Mouse (Mus musculus): ENCODE data around the gene Rala. TPM values are rescaled to one million over a fixed set of nuclear protein-coding genes. Genes with fewer than 3 reads are reported as not detected.
A peak's percentile ranks its signal among the peaks of the same experiment; 100 is the strongest.

Gene Rala
- polyA plus RNA-seq, 1 experiment from 2014 or later, result 83.7 TPM

GRCm38 (mm10) chr13:17857046-17857445, 87.0 kb downstream of the Rala start:
- H3K9ac ChIP-seq (ENCODE audit: low read length), result no peak overlapping the region
- H3K27me3 ChIP-seq (replicated peaks; ENCODE audit: control insufficient read depth, insufficient read depth, low read length), result no peaks in the 10 kb centered on the region
- no peak overlapping the region for H3K27ac ChIP-seq (ENCODE audit: low read depth)
- no peak overlapping the region for H3K4me2 ChIP-seq (ENCODE audit: low read length)
- no peak for DNase-seq (ENCODE audit: low spot score)
- H3K4me3 ChIP-seq (ENCODE audit: low read depth, low read length), result no peak overlapping the region
- 0 out of 2 replicates have a peak, but pooled peaks cover 2% of the 10 kb centered on the region for H3K9me3 ChIP-seq (ENCODE audit: control insufficient read depth, low read length)
- WGBS, result 71% methylated on average over 9 of the region's 9 CpGs
- no peaks in the 10 kb centered on the region; the same call in 1 of the 2 replicates for H3K4me1 ChIP-seq (replicated peaks; ENCODE audit: control insufficient read depth, insufficient read depth, low read length)
- ATAC-seq (replicated peaks; ENCODE audit: low FRiP score, low TSS enrichment, low read depth), result no peak
- H3K36me3 ChIP-seq (ENCODE audit: control insufficient read depth, insufficient read depth, low read length), result no peaks in the 10 kb centered on the region

- Histone ChIP-seq H3K27ac (ENCODE audit: low read depth) (no peak overlapping the region), H3K4me1 (replicated peaks; ENCODE audit: control insufficient read depth, insufficient read depth, low read length) (no peaks in the 10 kb centered on the region; the same call in 1 of the 2 replicates), H3K9ac (ENCODE audit: low read length) (no peak overlapping the region), H3K9me3 (ENCODE audit: control insufficient read depth, low read length) (0 out of 2 replicates have a peak, but pooled peaks cover 2% of the 10 kb centered on the region), H3K27me3 (replicated peaks; ENCODE audit: control insufficient read depth, insufficient read depth, low read length) (no peaks in the 10 kb centered on the region), H3K4me2 (ENCODE audit: low read length) (peak overlapping the region; percentile 32), H3K36me3 (ENCODE audit: control insufficient read depth, insufficient read depth, low read length) (no peaks in the 10 kb centered on the region), H3K4me3 (ENCODE audit: low read depth, low read length) (no peak overlapping the region)
- peak; percentile 60 for DNase-seq (ENCODE audit: low spot score)
- peak; percentile 68; the same call in 1 of the 2 replicates for ATAC-seq (replicated peaks; ENCODE audit: low FRiP score, low TSS enrichment, low read depth)
- WGBS, result 6% methylated on average over 13 of the region's 13 CpGs
Observed at GRCm38 (mm10) chr13:17855492-17856138, 88.4 kb downstream of the Rala start.

DNA sequence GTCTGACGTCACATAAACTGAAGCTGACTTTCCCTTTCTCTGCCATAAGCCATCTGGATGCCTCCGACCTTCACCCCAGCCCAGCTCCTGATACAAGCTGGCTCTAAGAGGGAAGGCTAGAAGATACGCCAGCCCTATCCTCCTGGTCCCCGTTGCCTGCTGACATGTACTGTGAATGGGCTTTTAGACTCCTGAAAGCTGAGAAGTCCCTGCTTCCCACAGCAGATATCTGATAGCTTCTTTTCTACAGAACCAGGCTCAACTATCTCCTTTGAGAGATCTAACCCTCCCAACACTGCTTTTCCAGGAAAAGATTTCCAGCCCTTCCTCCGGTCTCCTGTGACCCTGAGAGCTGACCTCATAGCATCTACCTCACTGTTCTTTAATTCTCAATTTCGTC, 89.3 kb downstream of the Rala start:
- ATAC-seq (replicated peaks; ENCODE audit: low FRiP score, low TSS enrichment, low read depth), result no peak
- no peak overlapping the region for H3K4me2 ChIP-seq (ENCODE audit: low read length)
- 45% methylated on average over 6 of the region's 6 CpGs for WGBS

DNA sequence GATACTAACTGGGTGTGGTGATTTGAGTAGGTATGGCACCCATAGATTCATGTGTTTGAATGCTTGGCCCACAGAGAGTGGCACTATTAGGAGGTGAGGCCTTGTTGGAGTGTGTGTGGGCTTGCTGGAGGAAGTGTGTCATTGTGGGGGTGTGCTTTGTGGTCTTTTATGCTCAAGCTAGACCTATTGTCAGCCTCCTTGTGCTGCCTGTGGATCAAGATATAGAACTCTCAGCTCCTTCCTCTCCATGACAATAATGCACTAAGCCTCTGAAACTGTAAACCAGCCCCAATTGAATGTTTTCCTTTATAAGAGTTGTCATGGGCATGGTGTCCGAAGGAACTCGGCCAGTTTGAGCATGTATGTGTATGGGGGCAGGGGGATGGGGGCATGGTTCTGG, 100.7 kb downstream of the Rala start:
- DNase-seq (ENCODE audit: low spot score), result no peak
- ATAC-seq (replicated peaks; ENCODE audit: low FRiP score, low TSS enrichment, low read depth), result no peak
- Histone ChIP-seq H3K36me3 (ENCODE audit: control insufficient read depth, insufficient read depth, low read length) (no peaks in the 10 kb centered on the region), H3K4me1 (replicated peaks; ENCODE audit: control insufficient read depth, insufficient read depth, low read length) (no peaks in the 10 kb centered on the region), H3K27me3 (replicated peaks; ENCODE audit: control insufficient read depth, insufficient read depth, low read length) (no peaks in the 10 kb centered on the region), H3K4me3 (ENCODE audit: low read depth, low read length) (no peak overlapping the region), H3K9me3 (ENCODE audit: control insufficient read depth, low read length) (no peaks in the 10 kb centered on the region), H3K4me2 (ENCODE audit: low read length) (no peak overlapping the region), H3K9ac (ENCODE audit: low read length) (no peak overlapping the region), H3K27ac (ENCODE audit: low read depth) (no peak overlapping the region)
- WGBS, result 88% methylated on average over 2 of the region's 2 CpGs

More for the DNA sequence above, 89.3 kb downstream of the Rala start:
- 0 out of 2 replicates have a peak, but pooled peaks cover 2% of the 10 kb centered on the region for H3K9me3 ChIP-seq (ENCODE audit: control insufficient read depth, low read length)
- H3K27ac ChIP-seq (ENCODE audit: low read depth), result no peak overlapping the region
- no peaks in the 10 kb centered on the region; the same call in 1 of the 2 replicates for H3K4me1 ChIP-seq (replicated peaks; ENCODE audit: control insufficient read depth, insufficient read depth, low read length)
- H3K27me3 ChIP-seq (replicated peaks; ENCODE audit: control insufficient read depth, insufficient read depth, low read length), result no peaks in the 10 kb centered on the region
- no peak overlapping the region for H3K4me3 ChIP-seq (ENCODE audit: low read depth, low read length)
- DNase-seq (ENCODE audit: low spot score), result no peak
- no peaks in the 10 kb centered on the region for H3K36me3 ChIP-seq (ENCODE audit: control insufficient read depth, insufficient read depth, low read length)
- H3K9ac ChIP-seq (ENCODE audit: low read length), result no peak overlapping the region

DNA sequence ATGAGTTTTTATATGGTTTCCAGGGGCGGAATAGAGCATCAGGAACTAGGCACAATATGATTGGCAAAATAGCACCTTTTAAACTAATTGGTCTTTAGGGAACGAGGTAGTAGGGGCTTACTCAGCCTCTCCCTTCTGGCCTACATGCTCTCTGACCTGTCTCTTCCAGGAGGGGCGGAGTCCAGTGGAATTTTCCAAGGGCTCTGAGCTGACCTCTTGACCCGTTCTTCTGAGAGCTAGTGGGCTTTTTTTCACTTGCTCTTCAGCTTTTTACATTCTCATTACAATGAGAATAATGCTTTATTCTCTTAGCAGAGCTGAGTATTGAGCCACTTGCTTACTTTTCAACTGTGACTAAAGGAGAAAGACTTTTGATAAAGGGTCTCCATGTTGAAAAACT, 101.3 kb downstream of the Rala start:
- no peaks in the 10 kb centered on the region for H3K9me3 ChIP-seq (ENCODE audit: control insufficient read depth, low read length)
- no peaks in the 10 kb centered on the region for H3K36me3 ChIP-seq (ENCODE audit: control insufficient read depth, insufficient read depth, low read length)
- H3K4me3 ChIP-seq (ENCODE audit: low read depth, low read length), result no peak overlapping the region
- no peak overlapping the region for H3K9ac ChIP-seq (ENCODE audit: low read length)
- no peaks in the 10 kb centered on the region for H3K27me3 ChIP-seq (replicated peaks; ENCODE audit: control insufficient read depth, insufficient read depth, low read length)
- WGBS, result 60% methylated on average over 4 of the region's 4 CpGs
- DNase-seq (ENCODE audit: low spot score) (no peak), ATAC-seq (replicated peaks; ENCODE audit: low FRiP score, low TSS enrichment, low read depth) (no peak)
- H3K4me2 ChIP-seq (ENCODE audit: low read length), result no peak overlapping the region
- no peak overlapping the region for H3K27ac ChIP-seq (ENCODE audit: low read depth)
- H3K4me1 ChIP-seq (replicated peaks; ENCODE audit: control insufficient read depth, insufficient read depth, low read length), result no peaks in the 10 kb centered on the region

- Histone ChIP-seq H3K36me3 (ENCODE audit: control insufficient read depth, insufficient read depth, low read length) (no peaks in the 10 kb centered on the region), H3K4me1 (replicated peaks; ENCODE audit: control insufficient read depth, insufficient read depth, low read length) (no peaks in the 10 kb centered on the region), H3K4me3 (ENCODE audit: low read depth, low read length) (no peak overlapping the region), H3K27ac (ENCODE audit: low read depth) (no peak overlapping the region), H3K9ac (ENCODE audit: low read length) (no peak overlapping the region), H3K9me3 (ENCODE audit: control insufficient read depth, low read length) (no peaks in the 10 kb centered on the region), H3K27me3 (replicated peaks; ENCODE audit: control insufficient read depth, insufficient read depth, low read length) (no peaks in the 10 kb centered on the region), H3K4me2 (ENCODE audit: low read length) (no peak overlapping the region)
- 87% methylated on average over 5 of the region's 5 CpGs for WGBS
- DNase-seq (ENCODE audit: low spot score) (no peak), ATAC-seq (replicated peaks; ENCODE audit: low FRiP score, low TSS enrichment, low read depth) (no peak)
Observed at GRCm38 (mm10) chr13:17839137-17839536, 104.9 kb downstream of the Rala start.

DNA sequence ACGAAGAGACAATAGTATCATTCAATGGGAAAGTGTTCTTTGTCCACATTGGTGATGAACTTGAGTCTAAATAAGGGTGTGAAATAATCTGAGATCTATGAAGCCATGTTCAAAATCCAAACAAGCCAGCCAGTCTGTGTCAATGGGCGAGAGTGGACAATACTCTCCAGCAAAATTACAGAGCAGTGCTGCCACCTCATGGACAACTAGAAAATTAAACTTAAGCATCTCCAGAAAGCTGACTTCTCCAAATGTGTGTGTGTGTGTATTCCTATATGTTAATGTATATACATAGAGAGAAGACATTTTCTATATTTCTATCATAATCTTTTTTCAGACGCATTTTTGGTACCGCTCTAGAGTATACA, 105.6 kb downstream of the Rala start:
- Histone ChIP-seq H3K9ac (ENCODE audit: low read length) (no peak overlapping the region), H3K27ac (ENCODE audit: low read depth) (no peak overlapping the region), H3K4me1 (replicated peaks; ENCODE audit: control insufficient read depth, insufficient read depth, low read length) (no peaks in the 10 kb centered on the region), H3K9me3 (ENCODE audit: control insufficient read depth, low read length) (no peaks in the 10 kb centered on the region), H3K27me3 (replicated peaks; ENCODE audit: control insufficient read depth, insufficient read depth, low read length) (no peaks in the 10 kb centered on the region), H3K4me2 (ENCODE audit: low read length) (no peak overlapping the region), H3K4me3 (ENCODE audit: low read depth, low read length) (no peak overlapping the region), H3K36me3 (ENCODE audit: control insufficient read depth, insufficient read depth, low read length) (no peaks in the 10 kb centered on the region)
- ATAC-seq (replicated peaks; ENCODE audit: low FRiP score, low TSS enrichment, low read depth) (peak; percentile 51), DNase-seq (ENCODE audit: low spot score) (peak; percentile 64)
- 31% methylated on average over 4 of the region's 4 CpGs for WGBS

DNA sequence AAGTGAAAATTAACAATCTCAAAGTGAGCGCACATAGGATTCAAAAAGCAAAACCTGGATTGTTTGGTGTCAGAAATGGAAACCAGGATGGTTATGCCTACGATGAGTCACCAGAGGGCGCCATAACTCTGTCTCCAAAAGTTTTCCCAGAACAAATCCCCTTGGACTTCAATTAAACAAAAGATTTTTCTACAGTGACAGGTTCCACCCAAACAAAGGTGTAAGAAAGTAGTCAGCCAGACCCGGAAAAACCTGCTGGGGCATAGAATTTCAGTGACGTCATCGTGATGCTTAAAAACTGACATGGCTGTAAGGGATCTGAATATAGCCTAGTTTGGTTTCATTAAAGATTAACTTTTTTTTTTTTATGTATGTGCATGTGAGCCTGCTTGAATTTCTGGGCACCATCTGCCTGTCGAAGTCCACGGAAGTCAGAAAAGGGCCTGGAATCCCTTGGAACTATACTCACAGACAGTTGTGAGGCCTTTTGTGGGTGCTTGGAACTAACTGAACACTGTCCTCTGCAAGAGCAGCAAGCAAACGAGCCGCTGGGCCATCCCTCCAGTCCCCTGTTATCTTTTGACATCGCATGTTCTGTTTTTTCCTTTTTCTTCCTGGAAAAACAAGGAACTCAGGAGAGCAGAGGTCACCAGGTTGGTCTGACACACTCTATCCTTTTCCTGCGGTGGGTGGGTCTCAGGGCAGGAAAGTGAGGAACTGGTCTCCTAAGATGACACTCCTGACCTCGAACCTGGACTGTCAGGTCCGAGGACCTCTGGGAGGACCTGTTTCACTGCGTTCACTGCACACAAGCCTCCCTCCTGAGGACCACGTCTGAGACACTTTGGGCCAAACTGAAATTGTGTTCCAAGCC, 106.2 kb downstream of the Rala start:
- 40% methylated on average over 16 of the region's 16 CpGs for WGBS
- no peaks in the 10 kb centered on the region for H3K4me1 ChIP-seq (replicated peaks; ENCODE audit: control insufficient read depth, insufficient read depth, low read length)
- H3K27ac ChIP-seq (ENCODE audit: low read depth), result no peak overlapping the region; the same call in 1 of the 2 replicates
- no peaks in the 10 kb centered on the region for H3K36me3 ChIP-seq (ENCODE audit: control insufficient read depth, insufficient read depth, low read length)
- no peaks in the 10 kb centered on the region for H3K9me3 ChIP-seq (ENCODE audit: control insufficient read depth, low read length)
- DNase-seq (ENCODE audit: low spot score) (peak; percentile 75), ATAC-seq (replicated peaks; ENCODE audit: low FRiP score, low TSS enrichment, low read depth) (peak; percentile 74; the same call in 1 of the 2 replicates)
- no peak overlapping the region for H3K9ac ChIP-seq (ENCODE audit: low read length)
- no peaks in the 10 kb centered on the region for H3K27me3 ChIP-seq (replicated peaks; ENCODE audit: control insufficient read depth, insufficient read depth, low read length)
- H3K4me2 ChIP-seq (ENCODE audit: low read length), result 0 out of 2 replicates have a peak overlapping the region, but pooled peaks have one; percentile 18
- H3K4me3 ChIP-seq (ENCODE audit: low read depth, low read length), result no peak overlapping the region
